Mouse (Mus musculus): Measurements from ENCODE around the gene Vwf.

- TF ChIP-seq POLR2A (IDR thresholded peaks at IDR 0.05; ENCODE audit: low read depth, low read length) (no peak), CTCF (IDR thresholded peaks at IDR 0.05; ENCODE audit: extremely low read depth, insufficient read length, insufficient replicate concordance, low read depth, low read length) (no peak)
These were observed 41.8 kb upstream of the Vwf start for GRCm38 (mm10) chr6:125504622-125505355.
